Mouse (Mus musculus) olfactory bulb, adult 2 months (tissue): ENCODE data around the gene Abi3bp.

Experiments
- CTCF ChIP-seq: fragments of 200-500 bp; IDR thresholded peaks from 2 replicates; pipeline ENCODE4 v1.5.1; 2012; ENCODE audit warnings: low read depth, mild to moderate bottlenecking, low read length, moderate library complexity; ENCODE audit not compliant: insufficient read depth
- POLR2A ChIP-seq: fragments of 200-500 bp; IDR thresholded peaks from 2 replicates; pipeline ENCODE4 v1.6.1; 2012; ENCODE audit warnings: mild to moderate bottlenecking, low read depth, low read length, moderate library complexity; ENCODE audit not compliant: insufficient read depth

- no peak for TF ChIP-seq CTCF
- TF ChIP-seq POLR2A = no peak
Measured at GRCm38 (mm10) chr16:56686747-56687146, 209.1 kb downstream of the Abi3bp start.
